Mouse (Mus musculus) G1E (cell line): Measurements from ENCODE around the gene Sh2d5.

Experiments used
- CTCF ChIP-seq: IDR thresholded peaks from 2 replicates; pipeline ENCODE4 v1.5.1; 2012; ENCODE audit warnings: low read depth, low read length, inconsistent platforms, mixed read lengths
- GATA2 ChIP-seq: IDR thresholded peaks from 2 replicates; pipeline ENCODE4 v1.6.1; 2012; ENCODE audit warnings: low read depth, low read length, inconsistent platforms, borderline replicate concordance
- POLR2AphosphoS5 ChIP-seq: IDR thresholded peaks from 2 replicates; pipeline ENCODE4 v1.6.1; 2012; ENCODE audit warnings: low read depth, low read length, inconsistent platforms; ENCODE audit not compliant: insufficient replicate concordance
- TAL1 ChIP-seq: conservative IDR thresholded peaks from 2 replicates; pipeline ENCODE4 v1.6.1; 2012; ENCODE audit warnings: low read depth, low read length, inconsistent platforms, mixed read lengths

DNA sequence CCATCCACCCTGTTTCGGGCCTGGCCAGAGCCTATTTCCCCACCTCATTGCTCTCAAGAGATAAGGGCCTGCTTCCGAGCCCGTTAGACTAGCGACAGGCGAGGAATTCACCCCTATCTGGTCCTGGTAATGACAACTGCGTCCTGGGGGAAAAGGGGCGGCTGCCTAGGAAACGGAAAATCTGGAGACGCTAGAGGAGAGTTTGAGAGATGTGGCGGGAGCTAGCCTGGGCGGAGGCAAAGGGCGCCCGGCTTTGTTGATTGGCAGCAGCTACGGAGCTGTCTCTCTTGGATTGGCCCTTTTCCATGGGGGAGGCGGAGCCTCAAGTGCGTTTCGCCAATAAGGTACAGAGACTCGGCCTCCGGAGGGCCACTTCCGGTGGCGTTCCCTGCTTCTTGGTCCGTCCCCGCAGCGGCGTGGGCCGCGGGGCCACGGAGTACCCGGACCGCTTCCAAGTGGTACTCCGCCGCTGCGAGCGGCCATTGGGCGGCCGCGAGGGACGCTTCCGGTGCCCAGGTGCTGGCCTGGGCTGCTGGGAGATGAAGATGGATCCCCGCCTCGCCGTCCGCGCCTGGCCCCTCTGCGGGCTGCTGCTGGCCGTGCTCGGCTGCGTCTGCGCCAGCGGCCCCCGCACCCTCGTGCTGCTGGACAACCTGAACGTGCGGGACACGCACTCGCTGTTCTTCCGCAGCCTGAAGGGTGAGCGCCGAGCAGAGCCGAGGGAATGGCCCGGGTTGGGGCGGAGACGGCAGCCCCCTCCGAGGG is 54.3 kb downstream of the Sh2d5 start, which contains the start of gene Ddost:
- TF ChIP-seq CTCF, result no peak
- TF ChIP-seq POLR2AphosphoS5, result no peak
- TF ChIP-seq TAL1, result no peak
- TF ChIP-seq GATA2, result no peak
